Mouse (Mus musculus) kidney, embryonic 16.5 days (tissue): ENCODE measurements around the gene Elmo3. TPM values are rescaled to one million over a fixed set of nuclear protein-coding genes. Genes with fewer than 3 reads are reported as not detected.
A peak's percentile ranks its signal among the peaks of the same experiment; 100 is the strongest.

Experiments
- ATAC-seq: fragments of 200-750 bp; cut with Nextera tagmentation; 2 replicates; pipeline ENCODE4 v1.8.0; 2017; ENCODE audit warnings: moderate TSS enrichment; ENCODE audit not compliant: low FRiP score, low TSS enrichment
- H3K27ac ChIP-seq: fragments of 300-500 bp; sonication (generic); 2 replicates; pipeline ENCODE4 v1.5.1; 2014; ENCODE audit warnings: low read length
- H3K27me3 ChIP-seq: fragments of 300-500 bp; sonication (generic); 2 replicates; pipeline ENCODE4 v1.6.1; 2014; ENCODE audit warnings: low read length, control low read depth, mixed read lengths; ENCODE audit not compliant: insufficient read depth
- H3K36me3 ChIP-seq: fragments of 300-500 bp; sonication (generic); 2 replicates; pipeline ENCODE4 v1.6.1; 2014; ENCODE audit warnings: low read length, control low read depth, mixed read lengths; ENCODE audit not compliant: insufficient read depth
- H3K4me1 ChIP-seq: fragments of 300-500 bp; sonication (generic); 2 replicates; pipeline ENCODE4 v1.6.1; 2014; ENCODE audit warnings: low read length, control low read depth, mixed read lengths; ENCODE audit not compliant: insufficient read depth
- H3K4me2 ChIP-seq: fragments of 300-500 bp; sonication (generic); replicated peaks from 2 replicates; pipeline ENCODE4 v1.6.1; 2014; ENCODE audit warnings: low read depth, low read length
- H3K4me3 ChIP-seq: fragments of 300-500 bp; sonication (generic); 2 replicates; pipeline ENCODE4 v1.5.1; 2014; ENCODE audit warnings: mild to moderate bottlenecking, low read length
- H3K9ac ChIP-seq: fragments of 300-500 bp; sonication (generic); replicated peaks from 2 replicates; pipeline ENCODE4 v1.6.1; 2014; ENCODE audit warnings: low read length
- H3K9me3 ChIP-seq: fragments of 300-500 bp; sonication (generic); 2 replicates; pipeline ENCODE4 v1.6.1; 2016; ENCODE audit warnings: low read length, control low read depth
- WGBS: fragments of 180-500 bp; shearing (Covaris S2); extraction: QIAGEN DNeasy Blood & Tissue Kit; methylation state at CpG from one replicate; pipeline ENCODE4 v1.1.7; 2014; 5-methylcytosine and 5-hydroxymethylcytosine counted together
- polyA plus RNA-seq: library from polyadenylated mRNA; unstranded; fragments of >200 nt; fragmentation: Nextera tagmentation; extraction: Ambion mirVana; gene quantifications from 2 replicates; pipeline ENCODE4 v1.2.1, GENCODE M21; 2015

The Elmo3 gene
- 13.3 and 13.9 TPM in 2 replicates for polyA plus RNA-seq

DNA sequence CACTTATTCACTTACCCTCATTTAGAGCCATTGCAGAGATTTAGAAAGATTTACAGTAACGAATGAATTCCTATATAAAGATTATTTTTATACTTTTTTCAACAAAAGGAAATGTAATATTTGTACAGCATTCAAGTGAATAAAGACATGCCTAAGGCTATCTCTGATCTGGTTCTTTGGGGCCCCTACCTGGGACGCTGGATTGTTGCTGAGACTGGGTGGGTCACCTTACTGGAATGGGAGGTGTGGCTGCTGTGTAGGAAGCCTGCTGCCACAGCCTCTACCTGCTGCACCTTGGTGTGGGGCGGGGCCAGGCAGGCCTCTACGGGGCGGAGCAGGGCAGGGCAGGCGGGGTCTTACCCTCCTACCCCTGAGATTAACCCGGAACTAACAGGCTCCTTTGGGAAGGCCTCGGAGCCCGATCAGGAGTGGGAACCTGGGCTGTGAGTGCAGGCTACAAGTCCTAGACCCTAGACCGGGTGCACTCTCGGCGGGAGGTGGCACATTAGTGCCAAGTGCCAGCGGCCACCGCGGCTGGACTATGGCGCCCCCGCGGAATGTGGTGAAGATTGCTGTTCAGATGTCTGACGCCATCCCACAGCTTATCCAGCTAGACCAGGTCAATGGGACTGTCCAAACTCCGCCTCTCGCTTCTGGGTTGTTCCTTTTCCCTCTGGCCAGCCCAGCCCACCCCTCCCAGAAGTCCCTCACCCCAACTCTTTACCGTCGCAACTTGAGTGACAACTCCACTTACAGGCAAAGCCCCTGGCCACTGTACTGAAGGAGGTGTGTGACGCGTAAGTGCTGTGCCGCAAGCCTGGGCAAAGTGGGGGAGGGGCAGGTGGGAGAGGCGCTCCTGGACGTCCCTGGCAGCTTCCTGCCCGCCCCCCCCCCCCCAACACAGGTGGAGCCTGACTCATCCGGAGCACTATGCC lies at the start of gene Elmo3:
Elmo3 (plus strand) TSS at position 391 of the 935 bp plus-strand sequence.
- Histone ChIP-seq H3K27me3 (no peaks in the 10 kb centered on the region), H3K36me3 (peaks cover 72% of the 10 kb centered on the region)
- ATAC-seq = peak; percentile 94

GRCm38 (mm10) chr8:105257318-105258114 lies 47.9 kb upstream of the Elmo3 start:
- H3K27me3 ChIP-seq = peaks cover 56% of the 10 kb centered on the region
- H3K9me3 ChIP-seq = peaks cover 3% of the 10 kb centered on the region; the same call in 1 of the 2 replicates
- peaks cover 27% of the 10 kb centered on the region for H3K4me1 ChIP-seq
- no peak overlapping the region for H3K27ac ChIP-seq
- H3K36me3 ChIP-seq = 0 out of 2 replicates have a peak, but pooled peaks cover 3% of the 10 kb centered on the region
- H3K4me2 ChIP-seq = no peak overlapping the region
- ATAC-seq = no peak
- WGBS = 63% methylated on average over 7 of the region's 7 CpGs
- no peak overlapping the region for H3K4me3 ChIP-seq
- no peak overlapping the region for H3K9ac ChIP-seq

More for the DNA sequence above, at the start of gene Elmo3:
- 4% methylated on average over 29 of the region's 30 CpGs for WGBS
- peak within 1 kb of the TSS; percentile 82 for H3K27ac ChIP-seq
- no peaks in the 10 kb centered on the region for H3K9me3 ChIP-seq
- peak within 1 kb of the TSS; percentile 63 for H3K4me2 ChIP-seq
- H3K4me3 ChIP-seq = peak within 1 kb of the TSS; percentile 44
- peaks cover 24% of the 10 kb centered on the region for H3K4me1 ChIP-seq
- peak within 1 kb of the TSS; percentile 65 for H3K9ac ChIP-seq

- Histone ChIP-seq H3K36me3 (no peaks in the 10 kb centered on the region), H3K27me3 (peaks cover 65% of the 10 kb centered on the region), H3K4me1 (peaks cover 26% of the 10 kb centered on the region), H3K9ac (peak overlapping the region; percentile 48), H3K9me3 (peaks cover 3% of the 10 kb centered on the region; the same call in 1 of the 2 replicates), H3K4me2 (peak overlapping the region; percentile 73), H3K27ac (no peak overlapping the region), H3K4me3 (peak overlapping the region; percentile 44)
- 2% methylated on average over 55 of the region's 55 CpGs for WGBS
- ATAC-seq = peak; percentile 37; the same call in 1 of the 2 replicates
These were observed 46.3 kb upstream of the Elmo3 start for GRCm38 (mm10) chr8:105258911-105259720.

DNA sequence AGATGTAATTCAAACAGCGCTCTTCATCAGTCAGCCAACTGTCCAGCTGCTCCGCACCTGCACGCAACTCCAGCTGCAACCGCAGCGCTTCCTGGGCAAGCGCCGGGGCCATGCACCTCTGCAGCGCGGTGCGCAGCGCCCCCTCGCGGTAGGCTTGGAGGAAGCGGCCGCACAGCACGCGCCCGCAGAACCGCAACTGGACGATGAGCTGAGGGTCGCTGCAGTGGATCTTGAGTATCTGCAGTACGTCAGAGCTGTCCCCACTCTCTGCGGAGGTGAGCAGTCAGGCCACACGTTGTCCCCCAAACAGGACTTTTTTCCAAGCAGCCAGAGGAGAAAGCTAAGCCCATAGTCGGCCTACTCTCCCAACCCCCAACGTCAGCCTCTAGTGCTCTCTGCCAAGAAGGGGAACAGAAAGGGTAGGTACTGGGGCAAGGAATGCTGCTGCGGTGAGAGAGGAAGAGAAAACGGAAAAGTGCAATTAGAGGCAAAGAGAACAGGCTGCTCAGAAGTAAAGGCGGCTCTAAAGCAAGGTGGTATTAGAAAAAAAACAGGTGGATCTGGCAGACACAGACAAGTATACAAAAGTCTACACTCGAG lies 45.6 kb upstream of the Elmo3 start:
- Histone ChIP-seq H3K4me2 (peak overlapping the region; percentile 73), H3K9ac (peak overlapping the region; percentile 48), H3K27me3 (peaks cover 65% of the 10 kb centered on the region), H3K4me1 (peaks cover 26% of the 10 kb centered on the region), H3K27ac (no peak overlapping the region), H3K36me3 (no peaks in the 10 kb centered on the region), H3K4me3 (peak overlapping the region; percentile 44), H3K9me3 (peaks cover 3% of the 10 kb centered on the region; the same call in 1 of the 2 replicates)
- 4% methylated on average over 30 of the region's 30 CpGs for WGBS
- peak; percentile 32; the same call in 1 of the 2 replicates for ATAC-seq

GRCm38 (mm10) chr8:105260371-105261099 lies 44.9 kb upstream of the Elmo3 start:
- 65% methylated on average over 7 of the region's 7 CpGs for WGBS
- no peak overlapping the region for H3K27ac ChIP-seq
- no peaks in the 10 kb centered on the region for H3K36me3 ChIP-seq
- H3K4me1 ChIP-seq = peaks cover 30% of the 10 kb centered on the region
- no peak overlapping the region for H3K9ac ChIP-seq
- H3K9me3 ChIP-seq = peaks cover 3% of the 10 kb centered on the region; the same call in 1 of the 2 replicates
- H3K4me2 ChIP-seq = no peak overlapping the region; the same call in 1 of the 2 replicates
- peaks cover 71% of the 10 kb centered on the region for H3K27me3 ChIP-seq
- no peak overlapping the region for H3K4me3 ChIP-seq
- ATAC-seq = no peak

- H3K9me3 ChIP-seq = peaks cover 3% of the 10 kb centered on the region; the same call in 1 of the 2 replicates
- H3K4me3 ChIP-seq = no peak overlapping the region
- H3K4me2 ChIP-seq = no peak overlapping the region
- 82% methylated on average over 12 of the region's 12 CpGs for WGBS
- no peak overlapping the region for H3K27ac ChIP-seq
- ATAC-seq = no peak
- peaks cover 72% of the 10 kb centered on the region for H3K27me3 ChIP-seq
- peaks cover 30% of the 10 kb centered on the region for H3K4me1 ChIP-seq
- no peak overlapping the region for H3K9ac ChIP-seq
- no peaks in the 10 kb centered on the region for H3K36me3 ChIP-seq
These were observed 43.9 kb upstream of the Elmo3 start for GRCm38 (mm10) chr8:105261326-105261980.

- no peak overlapping the region for H3K9ac ChIP-seq
- H3K4me2 ChIP-seq = peak overlapping the region; percentile 94
- peaks cover 81% of the 10 kb centered on the region for H3K27me3 ChIP-seq
- 40% methylated on average over 16 of the region's 16 CpGs for WGBS
- ATAC-seq = no peak
- H3K4me3 ChIP-seq = peak overlapping the region; percentile 82; the same call in 1 of the 2 replicates
- H3K4me1 ChIP-seq = peaks cover 35% of the 10 kb centered on the region
- H3K27ac ChIP-seq = no peak overlapping the region
- H3K9me3 ChIP-seq = peaks cover 3% of the 10 kb centered on the region; the same call in 1 of the 2 replicates
- no peaks in the 10 kb centered on the region for H3K36me3 ChIP-seq
These were observed 42.0 kb upstream of the Elmo3 start for GRCm38 (mm10) chr8:105263244-105263912.
